Mouse (Mus musculus) CD8-positive naive resting alpha-beta T cell, adult 2 months (primary cell): ENCODE data around the gene Klhl32.
A peak's percentile ranks its signal among the peaks of the same experiment; 100 is the strongest.

Experiments used
- DNase-seq, 2 experiments: peaks; one replicate each; pipeline ENCODE4 v3.0.0; 2022; ENCODE audit warnings: low read depth in 2 of 2, low spot score in 2 of 2

The Klhl32 gene

DNA sequence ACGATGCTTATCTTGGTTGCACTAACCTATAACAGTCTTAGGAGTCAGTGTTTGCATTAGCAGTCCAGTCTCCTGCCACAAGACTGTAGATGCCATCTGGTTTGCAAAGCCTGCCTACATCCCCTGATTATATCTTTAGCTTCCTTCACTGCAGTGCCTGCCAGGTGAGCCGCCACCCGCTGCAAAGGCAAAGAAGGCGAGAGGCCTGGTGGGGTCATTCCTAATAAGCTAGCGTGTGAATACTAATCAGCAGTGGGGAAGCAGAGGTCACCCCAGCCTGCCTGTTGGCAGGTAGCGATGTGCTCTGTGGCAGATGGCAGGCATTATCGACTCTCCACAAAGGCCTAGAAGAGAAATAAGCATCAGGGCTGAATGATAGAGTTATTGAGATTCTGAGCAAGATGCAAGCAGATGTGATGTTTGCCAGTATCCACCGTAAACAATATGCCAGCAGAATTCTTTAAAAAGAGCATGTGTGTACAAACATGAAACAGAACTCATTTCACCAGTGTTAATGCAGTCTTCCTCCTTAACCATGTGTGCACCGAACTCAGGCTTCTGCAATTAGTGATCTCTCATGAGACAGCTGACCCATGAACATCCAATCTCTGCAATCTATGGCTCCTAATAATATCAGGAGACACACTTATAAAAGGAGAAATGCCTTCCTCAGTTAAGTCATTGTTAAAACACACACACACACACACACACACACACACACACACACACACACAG is 219.6 kb downstream of the Klhl32 start:
- DNase-seq, result no peak

DNA sequence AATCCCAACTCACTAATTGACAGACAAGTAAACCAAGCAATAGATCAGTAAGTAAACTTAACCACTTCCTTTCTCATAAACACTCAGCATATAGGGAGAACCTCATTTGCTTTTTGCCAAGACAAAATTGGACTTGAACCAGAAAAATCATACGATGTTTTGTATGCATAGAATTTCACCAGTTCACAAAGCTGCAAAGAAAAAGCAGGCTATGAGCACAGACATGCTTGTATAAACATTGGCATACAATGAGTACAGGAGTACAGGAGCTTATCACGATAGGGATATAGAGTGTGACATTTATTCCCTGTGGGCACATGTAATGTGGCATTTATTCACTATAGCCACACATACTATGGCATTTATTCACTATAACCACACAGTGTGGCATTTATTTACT is 220.5 kb downstream of the Klhl32 start:
- no peak for DNase-seq

- DNase-seq, result no peak
Observed at GRCm38 (mm10) chr4:24627871-24628270, 223.1 kb downstream of the Klhl32 start.

DNA sequence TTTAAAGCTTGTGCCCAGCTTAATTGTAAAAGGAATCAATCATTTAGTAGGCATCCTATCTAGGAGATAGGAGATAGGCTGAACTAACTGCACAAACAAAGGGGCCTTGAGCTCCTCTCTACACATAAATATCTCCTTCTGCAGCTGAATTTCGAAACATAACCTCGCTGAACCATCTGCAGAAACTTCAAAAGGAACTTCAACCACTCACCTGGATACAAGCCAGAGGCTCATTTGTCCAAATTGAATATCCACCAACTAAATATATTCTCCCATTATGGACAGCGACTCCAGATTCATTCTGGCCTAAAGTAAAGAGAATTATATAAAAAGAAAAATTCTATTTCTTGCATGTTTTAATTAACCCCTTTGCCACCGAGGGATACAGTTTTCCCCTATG is 224.2 kb downstream of the Klhl32 start:
- DNase-seq, result no peak

DNA sequence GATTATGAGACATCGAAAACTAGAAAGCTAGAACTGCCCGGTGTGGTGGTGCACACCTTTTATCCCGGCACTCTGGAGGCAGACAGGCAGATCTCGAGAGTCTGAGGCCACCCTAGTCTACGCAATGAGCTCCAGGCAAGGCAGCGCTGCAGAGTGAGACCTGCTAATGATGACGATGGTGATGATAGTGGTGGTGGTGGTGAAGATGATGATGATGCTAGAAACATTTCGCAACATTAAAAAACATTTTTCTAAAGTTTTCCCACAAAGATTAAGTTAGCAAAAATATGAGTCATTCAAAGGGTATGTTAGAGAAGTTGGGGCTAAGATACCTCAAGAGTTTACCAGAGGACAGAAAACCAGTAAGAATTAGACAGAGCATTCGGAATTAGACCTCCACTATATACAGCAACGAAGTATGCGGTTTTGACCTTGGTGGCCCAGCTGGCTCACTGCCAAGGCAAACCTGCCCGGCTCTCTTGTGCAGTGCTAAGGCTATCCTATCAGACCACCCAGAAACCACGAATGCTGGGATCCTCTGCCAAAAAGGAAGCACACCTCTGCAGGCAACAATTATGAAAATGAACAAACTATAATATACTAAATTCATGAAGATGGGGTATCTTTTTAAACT is 224.9 kb downstream of the Klhl32 start:
- DNase-seq, result no peak

- no peak for DNase-seq
Observed at GRCm38 (mm10) chr4:24621422-24622187, 229.3 kb downstream of the Klhl32 start.

DNA sequence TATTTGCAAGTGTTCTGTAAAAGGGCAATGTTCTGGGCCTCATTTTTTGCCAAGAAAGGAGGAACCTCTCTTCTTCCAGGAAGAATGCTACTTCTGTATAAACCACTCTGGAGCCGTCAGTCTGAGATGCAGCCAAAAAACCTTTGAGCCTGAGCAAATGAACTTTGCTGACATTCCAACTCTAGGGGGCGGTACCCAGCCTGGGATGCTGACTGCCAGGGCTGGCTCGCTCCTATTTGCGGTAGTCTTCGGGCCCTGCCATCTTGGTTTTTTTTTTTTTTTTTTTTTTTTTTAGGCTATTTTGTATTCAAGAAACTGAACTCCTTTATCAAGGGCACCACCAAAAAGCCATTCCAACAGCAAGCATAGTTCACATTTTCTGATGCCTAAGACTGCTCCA is 230.5 kb downstream of the Klhl32 start:
- no peak for DNase-seq

DNA sequence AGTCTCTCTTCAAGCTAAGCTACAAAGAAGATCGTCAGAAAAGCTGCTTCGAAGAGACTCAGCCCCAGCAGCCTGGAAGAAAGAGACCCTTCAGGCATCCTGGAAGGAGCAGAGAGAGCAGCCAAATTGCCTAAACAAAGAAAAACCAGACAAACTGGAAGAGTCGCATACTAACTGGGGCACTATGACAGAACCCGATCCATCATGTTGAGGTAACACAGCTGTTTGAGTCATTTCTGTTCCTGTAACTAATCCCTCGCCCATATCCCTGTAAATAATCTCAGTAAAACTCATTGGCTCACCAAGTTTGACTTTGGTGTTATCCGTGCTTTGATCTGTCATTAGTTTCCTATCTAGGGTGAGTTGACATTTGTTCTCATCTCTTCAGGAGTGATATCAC is 230.9 kb downstream of the Klhl32 start:
- no peak for DNase-seq

- DNase-seq, result no peak
Observed at GRCm38 (mm10) chr4:24609564-24609963, 241.4 kb downstream of the Klhl32 start.

DNA sequence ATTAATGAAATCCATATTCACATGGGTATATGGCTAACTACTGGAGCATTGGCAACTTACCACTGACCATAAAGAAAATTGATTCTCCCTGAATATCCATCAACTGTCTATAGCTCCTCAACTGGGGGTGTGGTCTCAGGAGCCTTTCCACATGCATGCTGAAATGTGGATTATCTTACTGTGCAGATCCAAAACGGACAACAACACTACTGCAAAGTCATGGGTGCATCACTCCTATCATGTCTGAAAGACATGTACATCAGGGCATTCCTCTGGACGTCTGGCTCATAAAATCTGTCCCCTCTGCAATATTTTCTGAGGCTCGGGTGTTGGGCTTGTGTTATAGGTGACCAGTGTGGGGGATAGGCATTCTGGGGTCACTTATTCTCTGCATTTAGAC is 241.8 kb downstream of the Klhl32 start:
- DNase-seq, result no peak

GRCm38 (mm10) chr4:24601711-24602110 is 249.2 kb downstream of the Klhl32 start:
- DNase-seq, result no peak

DNA sequence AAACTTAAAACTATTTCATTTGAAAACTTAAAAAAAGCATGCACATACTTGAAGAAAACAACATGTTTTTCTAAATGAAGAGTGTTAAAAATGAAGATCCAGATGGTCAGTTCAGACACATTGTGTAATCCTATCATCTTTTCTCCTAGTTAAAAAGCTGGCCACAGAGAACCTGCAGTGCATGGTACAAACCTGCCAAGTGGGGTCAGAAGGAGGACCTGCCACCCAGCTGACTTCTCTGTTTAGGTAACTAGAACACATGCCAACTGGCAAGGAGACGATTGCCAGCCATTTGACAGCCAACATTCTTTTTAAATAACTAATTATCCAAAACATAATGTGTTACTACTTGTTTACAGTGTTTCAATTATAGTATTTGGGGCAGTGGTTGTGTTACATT is 252.3 kb downstream of the Klhl32 start:
- no peak for DNase-seq

DNA sequence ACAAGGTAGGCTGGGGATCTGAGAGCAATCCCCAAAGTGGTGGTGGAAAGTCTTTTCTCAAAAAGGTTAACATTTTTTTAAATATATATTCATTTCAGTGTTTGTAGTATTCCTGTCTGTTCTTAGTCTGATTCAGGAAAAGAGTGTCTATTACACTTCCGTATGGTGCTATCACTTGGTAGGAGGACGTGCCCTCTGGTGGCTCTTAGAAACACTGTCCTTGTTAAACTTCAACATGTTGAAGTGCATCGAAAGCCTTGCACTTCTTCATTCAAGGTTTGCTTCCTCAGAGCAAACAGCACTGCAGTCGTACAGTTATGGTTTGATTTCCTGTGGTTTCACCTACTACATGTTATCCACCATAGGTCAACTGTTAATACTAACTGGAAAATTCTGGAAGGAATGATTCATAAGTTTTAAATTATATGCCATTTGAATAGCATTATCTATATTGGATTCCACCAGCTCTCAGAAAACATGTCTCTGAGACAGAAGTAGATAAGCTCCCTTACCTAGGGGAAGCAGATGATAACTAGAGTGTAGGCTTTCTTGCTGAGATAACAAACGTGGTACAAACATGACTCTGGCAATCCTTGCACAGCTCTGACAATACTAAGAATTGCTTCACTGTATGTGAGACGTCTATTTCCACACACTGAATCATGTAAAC is 253.8 kb downstream of the Klhl32 start:
- DNase-seq, result no peak

GRCm38 (mm10) chr4:24594824-24595223 is 256.1 kb downstream of the Klhl32 start:
- no peak for DNase-seq

DNA sequence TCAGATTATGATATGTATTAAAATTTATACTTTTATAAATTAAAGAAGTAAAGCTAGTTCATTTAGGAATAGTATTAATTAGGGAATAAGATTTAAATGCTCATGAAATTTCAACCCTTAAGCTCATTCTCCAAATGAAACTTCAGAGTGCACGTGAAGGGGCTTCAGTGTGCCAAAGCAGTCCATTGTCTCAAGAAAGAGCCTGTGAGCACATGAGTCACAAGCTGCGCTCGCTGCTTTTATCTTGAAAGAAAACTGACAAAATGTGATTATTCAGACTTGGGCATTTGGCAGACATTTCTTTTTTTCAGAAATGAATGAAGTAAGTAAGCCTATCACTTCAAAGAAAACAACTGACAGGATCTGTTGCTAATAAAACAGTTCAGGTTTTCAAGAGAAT is 266.9 kb downstream of the Klhl32 start:
- no peak for DNase-seq

DNA sequence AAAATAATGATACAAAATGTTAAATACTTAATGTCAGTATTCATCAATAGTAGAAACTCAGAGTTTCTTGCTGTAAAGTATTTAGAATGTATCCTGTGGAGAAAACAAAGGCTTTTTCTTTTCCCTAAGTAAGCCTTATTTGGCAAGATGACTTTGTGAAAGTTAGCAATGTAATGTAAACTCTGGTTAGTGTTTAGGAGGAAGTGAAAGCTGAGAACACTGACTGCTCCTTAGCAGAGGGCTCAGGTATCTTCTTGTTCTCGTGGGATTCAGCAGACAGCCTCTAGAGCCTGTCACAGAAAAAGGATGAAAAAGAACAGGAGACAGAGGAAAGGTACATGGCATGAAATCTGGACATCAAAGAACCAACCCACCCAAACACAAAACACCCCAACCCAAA is 268.6 kb downstream of the Klhl32 start:
- no peak for DNase-seq

GRCm38 (mm10) chr4:24577594-24577993 is 273.3 kb downstream of the Klhl32 start:
- DNase-seq, result no peak

GRCm38 (mm10) chr4:24574276-24574675 is 276.6 kb downstream of the Klhl32 start:
- DNase-seq, result peak; percentile 39 to 64

GRCm38 (mm10) chr4:24568989-24569556 is 281.9 kb downstream of the Klhl32 start:
- no peak for DNase-seq

- no peak for DNase-seq
Observed at GRCm38 (mm10) chr4:24568026-24568425, 282.9 kb downstream of the Klhl32 start.
